Mouse (Mus musculus) limb, embryonic 13.5 days (tissue): ENCODE measurements at regions not wholly inside any gene's neighbourhood (a gene's known extent, or its start where the extent isn't known, plus 50 kb on each side); places are given as distances from the start of the nearest gene placed in this dataset.

Source experiments
- ATAC-seq: fragments of 200-750 bp; cut with Nextera tagmentation; 2 replicates; pipeline ENCODE4 v1.8.0; 2017; ENCODE audit warnings: low read depth, moderate number of reproducible peaks, moderate TSS enrichment; ENCODE audit not compliant: low FRiP score
- H3K27ac ChIP-seq: fragments of 300-500 bp; sonication (generic); 2 replicates; pipeline ENCODE4 v1.5.1; 2015; ENCODE audit warnings: inconsistent platforms, mild to moderate bottlenecking, moderate library complexity
- H3K27me3 ChIP-seq: fragments of 300-500 bp; sonication (generic); 2 replicates; pipeline ENCODE4 v1.6.1; 2015; ENCODE audit warnings: mild to moderate bottlenecking, inconsistent platforms
- H3K36me3 ChIP-seq: fragments of 300-500 bp; sonication (generic); 2 replicates; pipeline ENCODE4 v1.6.1; 2015; ENCODE audit warnings: inconsistent platforms, mild to moderate bottlenecking, moderate library complexity
- H3K4me1 ChIP-seq: fragments of 300-500 bp; sonication (generic); 2 replicates; pipeline ENCODE4 v1.6.1; 2015; ENCODE audit warnings: inconsistent platforms
- H3K4me2 ChIP-seq: fragments of 300-500 bp; sonication (generic); replicated peaks from 2 replicates; pipeline ENCODE4 v1.6.1; 2015; ENCODE audit warnings: inconsistent platforms, mild to moderate bottlenecking, moderate library complexity
- H3K4me3 ChIP-seq: fragments of 300-500 bp; sonication (generic); 2 replicates; pipeline ENCODE4 v1.5.1; 2015; ENCODE audit warnings: moderate library complexity, mild to moderate bottlenecking, inconsistent platforms
- H3K9ac ChIP-seq: fragments of 300-500 bp; sonication (generic); 2 replicates; pipeline ENCODE4 v1.6.1; 2015; ENCODE audit warnings: mild to moderate bottlenecking, inconsistent platforms
- H3K9me3 ChIP-seq: fragments of 300-500 bp; sonication (generic); 2 replicates; pipeline ENCODE4 v1.6.1; 2016; ENCODE audit warnings: inconsistent platforms
- WGBS: fragments of 180-500 bp; shearing (Covaris S2); methylation state at CpG from one replicate; pipeline ENCODE4 v1.1.7; 2015; 5-methylcytosine and 5-hydroxymethylcytosine counted together

DNA sequence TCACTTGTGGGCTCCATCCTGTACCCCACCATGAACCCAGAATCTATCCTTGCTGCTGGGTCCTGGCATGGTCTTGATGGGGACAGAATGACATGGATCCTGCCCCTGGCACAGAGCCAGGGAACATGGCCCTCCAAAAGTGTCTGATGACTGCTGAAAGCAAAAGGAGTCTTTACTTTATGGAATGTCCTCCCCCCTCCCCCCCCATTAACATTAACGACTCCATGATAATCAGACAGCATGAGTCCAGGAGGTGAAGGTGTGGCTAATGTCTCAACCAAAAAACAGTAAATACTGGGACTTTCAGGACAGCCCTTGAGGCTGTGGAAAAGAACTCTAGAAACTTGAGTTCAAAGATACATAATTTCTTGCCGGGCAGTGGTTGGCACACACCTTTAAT is 133.9 kb upstream of the Spin1 start:
- no peak for ATAC-seq
- H3K36me3 ChIP-seq: no peaks in the 10 kb centered on the region
- peaks cover 5% of the 10 kb centered on the region; the same call in 1 of the 2 replicates for H3K4me1 ChIP-seq
- H3K9me3 ChIP-seq: peaks cover 5% of the 10 kb centered on the region; the same call in 1 of the 2 replicates
- H3K4me2 ChIP-seq: no peak overlapping the region
- H3K27me3 ChIP-seq: no peaks in the 10 kb centered on the region
- 70% methylated on average over 2 of the region's 2 CpGs for WGBS
- H3K9ac ChIP-seq: no peak overlapping the region
- no peak overlapping the region for H3K4me3 ChIP-seq
- no peak overlapping the region for H3K27ac ChIP-seq

DNA sequence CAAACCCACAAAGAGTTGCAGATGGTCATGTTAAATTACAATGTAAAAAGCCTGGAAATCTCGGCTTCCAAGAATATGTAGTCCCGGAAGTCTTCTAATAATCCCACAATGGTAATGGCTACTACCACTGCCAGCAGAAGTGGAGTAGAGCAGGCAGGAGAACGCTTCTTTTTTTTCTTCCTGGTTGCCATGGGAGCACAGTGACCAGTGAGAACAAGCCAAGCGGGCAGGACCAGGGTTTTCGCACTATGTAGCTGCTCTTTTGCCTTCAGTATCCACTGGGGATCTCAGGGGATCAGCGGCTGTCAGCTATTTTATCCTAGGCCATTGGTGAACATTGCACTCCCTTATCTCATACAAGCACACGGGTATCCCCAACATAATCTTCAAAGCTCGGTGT is 127.3 kb upstream of the Spin1 start:
- H3K4me1 ChIP-seq: peaks cover 20% of the 10 kb centered on the region
- H3K27ac ChIP-seq: no peak overlapping the region
- no peak overlapping the region for H3K4me3 ChIP-seq
- WGBS: 85% methylated on average over 8 of the region's 8 CpGs
- no peaks in the 10 kb centered on the region for H3K27me3 ChIP-seq
- no peaks in the 10 kb centered on the region for H3K36me3 ChIP-seq
- no peak overlapping the region for H3K9ac ChIP-seq
- H3K9me3 ChIP-seq: no peaks in the 10 kb centered on the region
- no peak for ATAC-seq
- H3K4me2 ChIP-seq: no peak overlapping the region

DNA sequence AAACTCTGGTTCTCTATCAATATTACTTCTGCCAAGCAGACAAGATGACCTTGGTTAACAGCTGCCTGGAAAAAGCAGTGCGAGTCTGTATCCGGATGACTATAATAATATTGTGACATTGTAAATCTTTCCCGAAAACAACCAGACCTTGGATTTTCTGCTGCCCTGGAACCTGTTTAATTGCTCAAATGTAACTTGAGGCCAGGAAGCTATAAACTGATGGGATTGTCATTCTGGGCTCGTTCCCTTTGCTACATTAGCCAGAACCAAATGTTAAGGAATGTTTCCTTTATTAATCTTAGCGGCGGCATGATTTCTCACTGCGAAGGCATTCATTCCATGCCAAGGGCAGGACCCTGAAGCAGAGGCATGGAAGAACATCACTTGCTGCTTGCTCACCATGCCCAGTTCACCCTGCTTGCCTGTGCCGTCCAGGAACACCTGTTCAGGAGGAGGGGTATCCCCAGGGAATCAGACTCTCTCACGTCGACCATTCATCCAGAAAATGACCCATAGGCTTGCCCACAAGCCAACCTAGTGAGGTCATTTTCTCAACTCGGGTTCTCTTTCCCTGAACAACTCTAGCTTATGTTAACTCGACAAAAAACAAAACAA is 125.3 kb upstream of the Spin1 start:
- peak; percentile 46 for ATAC-seq
- H3K27me3 ChIP-seq: no peaks in the 10 kb centered on the region
- H3K4me2 ChIP-seq: peak overlapping the region; percentile 5
- H3K4me3 ChIP-seq: no peak overlapping the region
- no peak overlapping the region for H3K9ac ChIP-seq
- no peaks in the 10 kb centered on the region for H3K9me3 ChIP-seq
- H3K36me3 ChIP-seq: no peaks in the 10 kb centered on the region
- H3K4me1 ChIP-seq: peaks cover 20% of the 10 kb centered on the region
- no peak overlapping the region; the same call in 1 of the 2 replicates for H3K27ac ChIP-seq
- WGBS: 18% methylated on average over 12 of the region's 12 CpGs

DNA sequence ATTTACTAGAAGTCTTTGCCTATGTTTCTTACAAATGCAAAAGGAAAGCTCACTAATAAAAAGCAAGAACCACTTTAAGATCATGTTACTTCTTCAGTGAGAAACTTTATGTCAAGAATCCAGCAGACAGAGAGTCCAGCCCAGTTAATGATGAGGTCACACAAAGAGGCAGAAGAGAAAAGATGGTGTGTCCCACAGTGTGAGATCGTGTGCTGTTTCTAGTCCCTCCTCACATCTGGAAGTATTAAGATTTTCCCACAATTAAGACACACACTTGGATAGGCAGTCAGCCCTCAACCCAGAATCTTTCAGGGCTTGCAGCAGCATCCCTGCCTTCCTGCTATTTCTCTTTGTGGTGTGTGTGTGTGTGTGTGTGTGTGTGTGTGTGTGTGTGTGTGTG is 118.7 kb upstream of the Spin1 start:
- H3K27me3 ChIP-seq: no peaks in the 10 kb centered on the region
- no peak overlapping the region for H3K9ac ChIP-seq
- H3K27ac ChIP-seq: peak overlapping the region; percentile 39
- no peak overlapping the region for H3K4me3 ChIP-seq
- H3K9me3 ChIP-seq: no peaks in the 10 kb centered on the region
- H3K4me2 ChIP-seq: no peak overlapping the region
- H3K4me1 ChIP-seq: peaks cover 19% of the 10 kb centered on the region
- H3K36me3 ChIP-seq: no peaks in the 10 kb centered on the region
- WGBS: 21% methylated on average over 1 of the region's 1 CpGs
- ATAC-seq: peak; percentile 85

DNA sequence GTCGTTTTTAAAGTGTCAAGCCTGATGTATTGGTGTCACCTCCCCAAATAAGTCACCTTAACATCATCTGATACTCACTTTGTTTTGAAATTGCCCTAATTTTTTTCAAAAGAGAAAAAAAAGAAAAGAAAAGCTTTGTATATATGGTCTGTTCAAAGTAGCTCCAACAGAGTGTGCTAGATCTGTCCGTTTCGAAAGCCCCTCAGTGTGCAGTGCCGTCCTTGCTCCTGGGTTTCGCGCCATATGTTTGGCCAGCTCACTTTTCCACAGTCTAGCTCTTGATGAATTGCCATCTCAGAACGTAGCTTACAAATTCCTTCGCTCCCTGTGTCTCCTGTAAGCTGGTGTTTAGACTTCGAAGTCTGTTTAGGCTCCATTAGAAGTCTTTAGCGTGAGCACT is 117.7 kb upstream of the Spin1 start:
- WGBS: 70% methylated on average over 10 of the region's 10 CpGs
- no peak overlapping the region for H3K4me3 ChIP-seq
- no peak overlapping the region for H3K9ac ChIP-seq
- H3K36me3 ChIP-seq: no peaks in the 10 kb centered on the region
- no peaks in the 10 kb centered on the region for H3K9me3 ChIP-seq
- peak overlapping the region; percentile 22; the same call in 1 of the 2 replicates for H3K27ac ChIP-seq
- no peak overlapping the region for H3K4me2 ChIP-seq
- ATAC-seq: no peak
- peaks cover 19% of the 10 kb centered on the region for H3K4me1 ChIP-seq
- no peaks in the 10 kb centered on the region for H3K27me3 ChIP-seq

DNA sequence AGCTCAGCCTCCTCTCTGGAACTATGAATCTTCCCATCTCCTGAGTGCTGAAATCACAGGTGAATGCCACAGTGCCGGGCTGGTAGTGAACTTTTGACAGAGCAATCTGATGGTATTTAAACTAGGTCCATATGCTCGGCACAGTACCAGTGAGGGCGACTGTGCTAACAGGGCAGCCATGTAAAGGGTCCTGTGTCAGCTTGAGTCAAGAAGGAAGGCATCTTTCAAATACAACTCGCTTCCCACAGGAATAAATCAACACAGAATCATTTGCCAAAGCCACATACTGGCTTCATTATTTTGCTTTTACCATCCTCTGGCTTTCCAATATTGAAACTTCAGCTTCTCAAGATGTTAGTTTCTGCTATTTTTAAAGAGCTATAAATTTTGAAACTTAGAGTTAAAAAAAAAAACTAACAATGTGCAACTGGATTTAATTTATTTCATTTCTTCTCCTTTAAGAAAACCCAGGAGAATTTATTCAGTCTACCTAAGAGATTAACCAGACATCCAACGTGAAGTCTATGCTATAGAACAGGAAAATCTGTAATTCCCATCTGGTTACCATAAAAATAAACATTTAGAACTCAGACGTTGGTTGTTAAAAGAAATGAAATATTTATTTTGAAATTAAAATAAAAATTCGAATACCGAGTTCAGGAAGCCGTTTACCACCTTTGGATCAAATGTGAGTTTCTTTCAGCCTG is 108.8 kb upstream of the Spin1 start:
- Histone ChIP-seq H3K9me3 (peaks cover 8% of the 10 kb centered on the region; the same call in 1 of the 2 replicates), H3K4me1 (peaks cover 25% of the 10 kb centered on the region), H3K36me3 (no peaks in the 10 kb centered on the region), H3K27me3 (no peaks in the 10 kb centered on the region), H3K9ac (no peak overlapping the region), H3K27ac (peak overlapping the region; percentile 85), H3K4me2 (peak overlapping the region; percentile 28; the same call in 1 of the 2 replicates), H3K4me3 (no peak overlapping the region)
- ATAC-seq: peak; percentile 84
- WGBS: 23% methylated on average over 9 of the region's 9 CpGs

DNA sequence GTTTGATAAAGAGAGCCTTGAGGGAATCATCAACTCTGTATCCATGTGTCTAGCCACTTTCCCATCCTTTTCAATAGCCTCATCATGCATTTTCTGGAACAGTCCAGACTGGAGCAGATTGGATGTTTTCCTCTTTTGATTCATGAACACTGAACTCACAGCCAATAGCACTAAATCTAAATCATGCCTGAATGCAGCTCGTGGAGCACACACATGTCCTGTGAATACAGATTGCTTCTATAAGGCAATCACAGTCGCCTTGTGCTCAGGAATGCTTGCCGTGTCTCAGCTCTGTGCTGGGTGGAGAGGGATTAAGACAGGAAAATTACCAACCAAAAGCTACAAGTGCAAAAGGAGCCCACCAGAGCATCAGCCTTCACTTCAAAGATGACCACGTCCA is 100.9 kb upstream of the Spin1 start:
- no peak for ATAC-seq
- H3K27ac ChIP-seq: no peak overlapping the region
- H3K27me3 ChIP-seq: no peaks in the 10 kb centered on the region
- H3K4me3 ChIP-seq: no peak overlapping the region
- WGBS: 67% methylated on average over 4 of the region's 4 CpGs
- H3K4me1 ChIP-seq: 0 out of 2 replicates have a peak, but pooled peaks cover 3% of the 10 kb centered on the region
- H3K36me3 ChIP-seq: no peaks in the 10 kb centered on the region
- H3K9me3 ChIP-seq: no peaks in the 10 kb centered on the region
- no peak overlapping the region for H3K4me2 ChIP-seq
- H3K9ac ChIP-seq: no peak overlapping the region

DNA sequence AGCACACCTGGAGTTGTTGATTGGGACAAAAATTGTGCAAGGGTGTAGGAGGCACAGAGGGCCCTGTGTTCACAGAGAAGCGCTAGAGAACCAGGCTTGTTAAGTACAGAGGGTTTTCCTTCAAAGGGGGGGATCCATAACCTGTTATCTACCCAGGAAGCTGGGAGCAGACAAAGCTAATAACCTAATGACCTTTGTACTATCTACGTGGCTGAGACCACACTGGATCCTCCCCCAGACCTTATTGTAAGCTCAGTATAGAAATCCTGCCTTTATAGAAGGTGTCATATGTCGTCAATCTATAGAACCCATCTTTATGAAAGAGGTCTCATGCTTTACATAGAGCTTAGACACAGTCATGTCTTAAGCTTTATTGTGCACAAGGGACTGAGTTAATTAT is 95.9 kb upstream of the Spin1 start:
- no peaks in the 10 kb centered on the region for H3K9me3 ChIP-seq
- ATAC-seq: no peak
- H3K27ac ChIP-seq: no peak overlapping the region
- no peak overlapping the region for H3K4me2 ChIP-seq
- H3K4me1 ChIP-seq: no peaks in the 10 kb centered on the region
- no peak overlapping the region for H3K4me3 ChIP-seq
- 74% methylated on average over 3 of the region's 3 CpGs for WGBS
- H3K9ac ChIP-seq: no peak overlapping the region
- no peaks in the 10 kb centered on the region for H3K36me3 ChIP-seq
- no peaks in the 10 kb centered on the region for H3K27me3 ChIP-seq

DNA sequence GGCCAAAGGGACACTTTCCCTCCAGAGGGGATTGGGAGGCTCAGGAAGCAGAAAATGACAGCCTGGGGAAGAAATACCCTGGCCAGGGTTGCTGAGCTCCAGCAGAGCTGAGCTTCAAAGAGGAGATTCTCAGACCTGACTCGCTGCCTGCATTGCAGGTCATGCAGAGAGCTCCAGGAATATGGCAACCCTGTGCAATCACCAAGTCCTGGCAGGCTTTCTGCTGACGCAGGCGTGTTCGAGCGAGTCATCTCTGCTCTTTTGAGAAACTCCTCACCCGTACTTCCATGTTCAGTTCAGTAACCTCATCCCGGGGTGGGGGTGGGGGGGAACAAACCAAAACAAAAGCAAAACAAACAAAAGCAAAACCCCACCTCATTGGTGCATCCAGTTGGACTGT is 89.9 kb upstream of the Spin1 start:
- ATAC-seq: no peak
- H3K27me3 ChIP-seq: no peaks in the 10 kb centered on the region
- 90% methylated on average over 7 of the region's 7 CpGs for WGBS
- H3K9ac ChIP-seq: no peak overlapping the region
- H3K36me3 ChIP-seq: no peaks in the 10 kb centered on the region
- no peak overlapping the region for H3K4me3 ChIP-seq
- H3K27ac ChIP-seq: no peak overlapping the region
- no peak overlapping the region for H3K4me2 ChIP-seq
- H3K4me1 ChIP-seq: 0 out of 2 replicates have a peak, but pooled peaks cover 9% of the 10 kb centered on the region
- no peaks in the 10 kb centered on the region for H3K9me3 ChIP-seq

DNA sequence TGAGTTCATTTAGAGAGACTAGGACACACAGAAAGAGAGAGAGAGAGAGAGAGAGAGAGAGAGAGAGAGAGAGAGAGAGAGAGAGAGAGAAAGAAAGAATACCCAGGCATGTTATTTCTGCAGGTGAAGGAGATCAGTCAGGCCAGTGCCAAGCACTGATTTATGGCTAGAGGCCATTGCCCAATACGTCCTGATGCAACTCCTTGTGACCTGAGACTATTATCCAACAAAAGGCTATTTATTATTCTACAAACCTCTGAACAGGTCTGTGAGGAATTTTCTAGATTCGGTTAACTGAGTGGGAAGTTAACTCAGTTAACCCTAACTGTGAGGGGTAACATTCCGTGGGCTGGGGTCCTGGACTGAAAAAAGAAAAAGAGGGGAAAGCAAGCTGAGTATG is 84.5 kb upstream of the Spin1 start:
- WGBS: 68% methylated on average over 3 of the region's 3 CpGs

DNA sequence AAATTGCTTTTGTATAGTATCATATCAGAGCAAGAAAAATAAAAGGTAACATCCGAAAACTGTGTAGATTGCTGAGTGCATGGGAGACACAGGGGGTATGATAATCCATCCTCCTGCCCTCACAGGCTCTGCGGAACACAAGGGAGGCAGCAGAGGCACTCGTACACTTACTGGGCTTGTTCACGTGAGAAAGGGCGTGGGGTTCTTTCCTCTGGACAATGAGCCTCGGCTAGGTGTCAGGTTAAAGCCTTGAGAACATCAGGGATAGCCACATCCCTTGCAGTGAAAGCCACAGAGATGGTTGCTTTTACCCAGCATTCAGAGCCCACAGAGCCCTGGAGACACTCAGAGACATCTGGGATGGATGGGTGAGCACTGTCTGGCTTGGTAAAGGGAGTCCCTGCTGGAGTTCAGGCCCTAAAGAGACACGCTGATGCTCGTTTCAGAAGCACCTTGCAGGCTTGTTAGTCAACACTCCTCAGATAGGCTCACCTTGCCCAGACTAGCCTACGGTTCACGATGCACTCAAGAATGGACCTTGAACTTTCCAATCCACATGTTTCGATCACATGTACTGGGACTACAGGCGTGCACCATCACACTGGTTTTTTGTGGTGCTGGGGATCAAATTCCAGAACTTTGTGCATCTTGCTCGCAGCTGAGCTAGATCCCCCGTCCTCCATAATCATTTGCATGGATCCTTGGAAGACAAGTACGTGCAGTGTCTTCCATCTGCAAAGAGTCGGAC is 83.5 kb upstream of the Spin1 start:
- H3K27me3 ChIP-seq: no peaks in the 10 kb centered on the region
- no peak overlapping the region for H3K4me3 ChIP-seq
- 69% methylated on average over 16 of the region's 16 CpGs for WGBS
- no peak overlapping the region for H3K9ac ChIP-seq
- no peaks in the 10 kb centered on the region for H3K36me3 ChIP-seq
- H3K4me2 ChIP-seq: 0 out of 2 replicates have a peak overlapping the region, but pooled peaks have one; percentile 7
- peak overlapping the region; percentile 84 for H3K27ac ChIP-seq
- H3K9me3 ChIP-seq: no peaks in the 10 kb centered on the region
- ATAC-seq: no peak
- peaks cover 52% of the 10 kb centered on the region for H3K4me1 ChIP-seq

More for the DNA sequence above, 84.5 kb upstream of the Spin1 start:
- Histone ChIP-seq H3K36me3 (no peaks in the 10 kb centered on the region), H3K27me3 (no peaks in the 10 kb centered on the region), H3K9ac (no peak overlapping the region), H3K4me1 (peaks cover 43% of the 10 kb centered on the region), H3K4me3 (no peak overlapping the region), H3K9me3 (no peaks in the 10 kb centered on the region), H3K4me2 (no peak overlapping the region), H3K27ac (no peak overlapping the region)
- no peak for ATAC-seq

DNA sequence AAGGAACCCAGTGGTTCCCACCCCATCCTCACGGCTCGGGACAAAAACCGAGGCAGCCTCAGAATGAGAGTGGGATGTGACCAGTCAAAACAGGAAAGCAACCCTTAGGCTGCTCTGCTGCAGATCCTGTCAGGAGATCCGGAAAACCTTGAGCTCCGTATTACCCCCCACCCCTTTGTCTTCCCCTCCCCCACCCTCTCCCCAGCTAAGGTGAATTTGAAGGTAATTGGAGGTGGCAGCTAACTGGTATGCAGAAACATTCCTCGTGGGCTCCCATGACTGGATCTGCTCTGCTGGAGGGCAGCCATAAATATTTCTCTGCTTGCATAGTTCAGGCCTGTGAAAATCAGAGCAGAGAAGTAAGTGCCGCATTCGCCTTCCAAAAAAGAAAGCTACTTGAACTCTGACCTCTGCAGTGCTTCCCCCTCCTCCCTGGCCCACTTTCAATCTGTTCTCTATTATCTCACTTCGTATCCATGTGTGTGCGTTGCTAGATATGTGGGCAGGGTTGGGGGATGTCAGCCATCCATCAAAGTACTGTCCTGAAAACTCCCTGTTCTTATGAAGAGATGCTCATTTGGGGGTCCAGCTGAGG is 82.9 kb upstream of the Spin1 start:
- Histone ChIP-seq H3K27me3 (no peaks in the 10 kb centered on the region), H3K9ac (no peak overlapping the region), H3K36me3 (no peaks in the 10 kb centered on the region), H3K27ac (peak overlapping the region; percentile 84), H3K4me3 (no peak overlapping the region), H3K4me2 (peak overlapping the region; percentile 7; the same call in 1 of the 2 replicates), H3K9me3 (no peaks in the 10 kb centered on the region), H3K4me1 (peaks cover 59% of the 10 kb centered on the region)
- WGBS: 8% methylated on average over 10 of the region's 10 CpGs
- ATAC-seq: peak; percentile 64
